Mouse (Mus musculus) liver, adult 2 months (tissue): ENCODE results near the gene Gm20671. TPM values are rescaled to one million over a fixed set of nuclear protein-coding genes. Genes with fewer than 3 reads are reported as not detected.
"Not testable (repeated sequence)": the region's sequence is repeated elsewhere in the genome, so short reads cannot be mapped to it uniquely, and the experiment has no call there.

Experiments used
- DNase-seq: peaks from one replicate; pipeline ENCODE4 v3.0.0-alpha.2; 2011; ENCODE audit warnings: low read depth, low spot score; ENCODE audit errors: extremely low read depth
- H3K27ac ChIP-seq: fragments of 200-500 bp; replicated peaks from 2 replicates; pipeline ENCODE4 v1.5.1; 2012; ENCODE audit warnings: low read depth, mild to moderate bottlenecking, control low read depth, inconsistent platforms, low read length; ENCODE audit not compliant: insufficient read depth
- H3K27me3 ChIP-seq: fragments of 200-500 bp; 2 replicates; pipeline ENCODE4 v1.6.1; 2012; ENCODE audit warnings: mild to moderate bottlenecking, moderate library complexity, low read length, inconsistent platforms; ENCODE audit not compliant: control insufficient read depth, insufficient read depth
- H3K36me3 ChIP-seq: fragments of 200-500 bp; 2 replicates; pipeline ENCODE4 v1.6.1; 2012; ENCODE audit warnings: low read length, inconsistent platforms; ENCODE audit not compliant: control insufficient read depth, insufficient read depth
- H3K4me1 ChIP-seq: fragments of 200-500 bp; 2 replicates; pipeline ENCODE4 v1.6.1; 2011; ENCODE audit warnings: low read length; ENCODE audit not compliant: control insufficient read depth, insufficient read depth
- H3K4me3 ChIP-seq: fragments of 200-500 bp; 2 replicates; pipeline ENCODE4 v1.5.1; 2011; ENCODE audit warnings: low read depth, mild to moderate bottlenecking, control low read depth, low read length, moderate library complexity; ENCODE audit not compliant: insufficient read depth
- H3K79me2 ChIP-seq: fragments of 200-500 bp; 2 replicates; pipeline ENCODE4 v1.6.1; 2012; ENCODE audit warnings: inconsistent platforms, mild to moderate bottlenecking, low read length, moderate library complexity; ENCODE audit not compliant: control insufficient read depth, insufficient read depth
- H3K9ac ChIP-seq: fragments of 200-500 bp; 2 replicates; pipeline ENCODE4 v1.6.1; 2012; ENCODE audit warnings: low read depth, mild to moderate bottlenecking, control low read depth, inconsistent platforms, low read length
- CTCF ChIP-seq: fragments of 200-500 bp; IDR thresholded peaks from 2 replicates; pipeline ENCODE4 v1.5.1; 2011; ENCODE audit warnings: low read depth, low read length, control low read depth
- POLR2A ChIP-seq: fragments of 200-500 bp; IDR thresholded peaks from 2 replicates; pipeline ENCODE4 v1.6.1; 2011; ENCODE audit warnings: low read length, control low read depth; ENCODE audit not compliant: insufficient read depth; ENCODE audit errors: extremely low read depth
- WGBS: fragments of 180-500 bp; shearing (Covaris S2); methylation state at CpG from one replicate; pipeline ENCODE4 v1.1.7; 2018; 5-methylcytosine and 5-hydroxymethylcytosine counted together
- polyA plus RNA-seq: library from polyadenylated mRNA; depleted of rRNA; stranded (reverse); fragments of >200 nt; gene quantifications from 2 replicates; pipeline ENCODE4 v1.2.3, GENCODE M21; 2012
- total RNA-seq: library from RNA; depleted of rRNA; stranded (reverse); fragments of >200 nt; gene quantifications from 2 replicates; pipeline ENCODE4 v1.2.3, GENCODE M21; 2014

The Gm20671 gene
- total and polyA plus RNA-seq, 2 experiments: 3.2 TPM; not detected in 1

- Histone ChIP-seq H3K4me3 (peak overlapping the region; percentile 67), H3K4me1 (peaks cover 9% of the 10 kb centered on the region; the same call in 1 of the 2 replicates), H3K9ac (peak overlapping the region; percentile 65), H3K36me3 (no peaks in the 10 kb centered on the region), H3K79me2 (peaks cover 9% of the 10 kb centered on the region; the same call in 1 of the 2 replicates), H3K27me3 (no peaks in the 10 kb centered on the region), H3K27ac (peak overlapping the region; percentile 71)
- DNase-seq: peak; percentile 56
- TF ChIP-seq POLR2A (no peak), CTCF (no peak)
- WGBS: 23% methylated on average over 10 of the region's 10 CpGs
Observed at GRCm38 (mm10) chr5:32745705-32746655, 80.9 kb downstream of the Gm20671 start.

GRCm38 (mm10) chr5:32742149-32742548 lies 84.8 kb downstream of the Gm20671 start:
- no peak for DNase-seq
- no peaks in the 10 kb centered on the region for H3K27me3 ChIP-seq
- TF ChIP-seq POLR2A (no peak), CTCF (peak; percentile 16; the same call in 1 of the 2 replicates)
- no peaks in the 10 kb centered on the region for H3K36me3 ChIP-seq
- no peak overlapping the region for H3K27ac ChIP-seq
- peaks cover 13% of the 10 kb centered on the region; the same call in 1 of the 2 replicates for H3K4me1 ChIP-seq
- H3K79me2 ChIP-seq: peaks cover 9% of the 10 kb centered on the region; the same call in 1 of the 2 replicates
- H3K9ac ChIP-seq: no peak overlapping the region
- WGBS: 73% methylated on average over 9 of the region's 9 CpGs
- H3K4me3 ChIP-seq: no peak overlapping the region

DNA sequence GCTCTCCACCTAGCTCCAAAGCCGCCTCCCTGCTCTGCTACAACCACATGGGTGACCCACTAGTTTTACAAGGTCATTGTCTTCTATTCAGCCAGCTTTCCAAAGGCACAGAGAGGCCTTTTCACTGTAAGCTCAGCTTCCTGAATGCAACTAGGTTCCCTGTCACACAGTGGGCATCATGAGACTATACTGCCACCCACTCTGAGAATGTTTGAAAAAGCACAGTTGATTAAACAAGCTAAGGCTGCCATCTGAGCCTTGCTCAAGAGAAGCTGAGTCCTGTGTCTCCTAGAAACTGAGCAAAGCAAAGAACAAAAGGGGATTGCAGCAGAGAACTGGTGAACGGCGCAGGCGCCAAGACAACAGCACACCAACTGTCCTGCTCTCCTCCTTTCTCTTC lies 85.5 kb downstream of the Gm20671 start:
- not testable (repeated sequence) for H3K4me3 ChIP-seq, H3K36me3 ChIP-seq, DNase-seq, H3K27me3 ChIP-seq, H3K9ac ChIP-seq, H3K79me2 ChIP-seq, H3K27ac ChIP-seq
- peaks cover 13% of the 10 kb centered on the region; the same call in 1 of the 2 replicates for H3K4me1 ChIP-seq
- WGBS: 78% methylated on average over 4 of the region's 4 CpGs

GRCm38 (mm10) chr5:32740850-32741249 lies 86.1 kb downstream of the Gm20671 start:
- H3K36me3 ChIP-seq, H3K27ac ChIP-seq, H3K4me3 ChIP-seq, H3K9ac ChIP-seq, DNase-seq, H3K79me2 ChIP-seq, H3K27me3 ChIP-seq: not testable (repeated sequence)
- WGBS: 73% methylated on average over 8 of the region's 8 CpGs
- H3K4me1 ChIP-seq: peaks cover 13% of the 10 kb centered on the region; the same call in 1 of the 2 replicates

GRCm38 (mm10) chr5:32740138-32740537 lies 86.8 kb downstream of the Gm20671 start:
- Histone ChIP-seq H3K79me2 (peaks cover 7% of the 10 kb centered on the region; the same call in 1 of the 2 replicates), H3K27me3 (no peaks in the 10 kb centered on the region), H3K27ac (no peak overlapping the region), H3K36me3 (no peaks in the 10 kb centered on the region; the same call in 1 of the 2 replicates), H3K4me3 (no peak overlapping the region), H3K4me1 (peaks cover 13% of the 10 kb centered on the region; the same call in 1 of the 2 replicates), H3K9ac (no peak overlapping the region)
- DNase-seq: no peak
- TF ChIP-seq CTCF (no peak), POLR2A (no peak)
- WGBS: 65% methylated on average over 3 of the region's 3 CpGs

DNA sequence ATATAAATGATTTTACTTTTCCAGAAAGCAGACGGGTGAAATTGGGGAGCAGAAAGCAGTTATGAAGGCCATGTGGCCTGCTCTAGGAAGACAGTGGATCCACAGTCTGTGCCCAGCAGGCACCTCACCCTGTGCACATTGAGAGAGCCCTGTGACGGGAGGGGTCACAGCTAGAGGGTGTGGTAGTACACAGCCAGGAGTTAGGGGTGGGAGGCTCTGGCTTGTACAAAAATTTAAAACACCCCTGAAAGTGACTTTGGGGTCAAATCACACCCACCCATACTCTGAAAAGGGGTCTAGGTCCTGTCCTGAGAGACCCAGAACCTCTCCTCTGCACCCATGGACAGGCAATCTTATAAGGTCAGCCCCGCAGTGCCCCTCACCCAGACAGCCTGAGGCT lies 90.1 kb downstream of the Gm20671 start:
- not testable (repeated sequence) for H3K27me3 ChIP-seq, H3K4me1 ChIP-seq, H3K27ac ChIP-seq, H3K79me2 ChIP-seq, H3K9ac ChIP-seq, DNase-seq, H3K4me3 ChIP-seq, H3K36me3 ChIP-seq
- WGBS: 95% methylated on average over 3 of the region's 3 CpGs
